Mouse (Mus musculus) liver, adult (tissue): Measurements from ENCODE around the gene Wdr60.

Source experiments
- GATA4 ChIP-seq: IDR thresholded peaks from 2 replicates; pipeline ENCODE4 v1.6.1; 2014; ENCODE audit warnings: mild to moderate bottlenecking, low read length; ENCODE audit not compliant: insufficient replicate concordance

Wdr60 gene

DNA sequence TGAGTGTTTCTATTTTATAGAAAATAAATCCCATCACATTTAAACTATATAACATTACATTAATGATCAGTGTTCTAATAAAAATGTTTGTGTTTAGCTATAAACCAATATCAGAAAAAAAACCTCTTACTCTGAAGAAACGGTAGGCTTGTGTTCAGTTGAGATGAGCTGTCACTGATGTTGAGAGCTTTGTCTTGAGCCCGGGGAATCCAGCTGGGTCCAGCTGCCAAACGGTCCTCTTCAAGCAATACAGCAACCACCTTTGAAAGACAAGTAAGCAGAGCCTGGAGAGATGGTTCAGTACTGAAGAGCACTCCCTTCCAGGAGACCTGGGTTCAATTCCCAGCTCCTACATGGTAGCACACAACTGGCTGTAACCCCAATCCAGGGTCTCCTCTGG, 33.4 kb downstream of the Wdr60 start:
- TF ChIP-seq GATA4 = no peak

DNA sequence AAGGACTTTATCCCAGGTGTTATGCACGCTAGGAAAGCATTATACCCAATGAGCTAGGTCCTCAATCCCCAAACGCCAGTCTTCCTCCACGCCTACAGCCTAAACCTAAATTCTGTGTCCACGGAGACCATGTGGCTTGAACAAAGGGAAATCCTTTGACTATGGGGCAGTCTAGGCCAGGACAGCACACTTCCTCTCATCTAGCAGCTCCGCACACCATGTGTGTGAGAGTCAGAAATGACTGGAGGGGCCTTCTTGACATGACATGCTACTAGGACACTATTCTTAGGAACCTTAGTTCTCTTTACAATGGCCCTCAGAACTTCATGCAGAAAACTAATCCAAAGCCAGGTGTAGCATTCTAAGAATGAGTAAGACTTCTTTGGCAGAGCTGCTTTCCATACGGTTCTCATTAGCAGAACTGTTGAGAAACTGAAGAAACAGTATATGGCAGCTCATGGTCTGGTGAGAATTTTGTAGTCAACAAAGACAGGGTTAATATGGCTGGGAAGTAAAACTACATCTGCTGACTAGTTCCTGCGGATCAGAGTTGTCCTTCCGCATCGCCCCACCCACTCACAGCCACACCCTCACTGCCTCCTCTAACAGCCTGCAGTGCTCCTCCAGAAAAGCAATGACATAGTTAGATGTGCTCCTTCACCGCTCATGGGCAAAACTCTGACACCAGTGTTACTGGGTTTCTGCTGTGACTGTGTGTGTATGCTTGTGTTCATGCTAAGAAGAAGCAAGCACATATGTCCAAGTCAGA, 36.3 kb downstream of the Wdr60 start:
- TF ChIP-seq GATA4 = no peak

DNA sequence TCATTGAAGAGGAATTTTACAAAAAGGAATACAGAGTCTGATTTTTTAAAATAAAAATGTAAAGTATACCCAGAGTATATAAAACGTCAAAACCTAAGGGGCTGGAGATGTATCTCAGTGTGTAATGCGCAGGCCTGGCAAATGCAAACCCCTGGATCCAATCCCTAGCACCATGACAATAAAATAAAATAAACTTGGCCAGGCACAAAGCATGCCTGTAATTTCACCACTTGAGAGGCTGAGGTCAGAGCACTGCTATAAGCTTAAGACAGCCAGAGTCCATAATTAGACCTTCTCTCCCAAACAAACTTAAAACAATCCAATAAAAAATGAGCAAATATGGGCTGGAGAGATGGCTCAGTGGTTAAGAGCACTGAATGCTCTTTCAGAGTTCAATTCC, 39.7 kb downstream of the Wdr60 start:
- no peak for TF ChIP-seq GATA4

DNA sequence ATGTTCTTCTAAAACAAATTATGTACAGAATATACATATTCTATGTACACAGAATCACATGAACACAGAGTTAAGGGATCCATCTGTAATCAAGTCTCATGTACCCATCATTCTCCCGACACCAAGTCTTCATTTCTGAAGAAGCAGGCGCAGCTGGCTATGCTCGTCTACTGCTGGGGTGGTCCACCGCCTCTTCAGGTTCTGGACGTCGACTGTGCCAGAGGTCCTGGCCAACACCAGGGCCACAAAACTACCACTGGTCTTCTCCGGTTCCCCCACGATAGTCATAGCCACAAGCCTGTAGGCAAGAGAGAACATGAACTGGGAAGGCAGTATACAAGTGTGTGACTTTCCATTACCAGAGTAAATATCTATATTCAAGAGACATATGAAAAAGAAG, 55.3 kb downstream of the Wdr60 start:
- TF ChIP-seq GATA4 = no peak

DNA sequence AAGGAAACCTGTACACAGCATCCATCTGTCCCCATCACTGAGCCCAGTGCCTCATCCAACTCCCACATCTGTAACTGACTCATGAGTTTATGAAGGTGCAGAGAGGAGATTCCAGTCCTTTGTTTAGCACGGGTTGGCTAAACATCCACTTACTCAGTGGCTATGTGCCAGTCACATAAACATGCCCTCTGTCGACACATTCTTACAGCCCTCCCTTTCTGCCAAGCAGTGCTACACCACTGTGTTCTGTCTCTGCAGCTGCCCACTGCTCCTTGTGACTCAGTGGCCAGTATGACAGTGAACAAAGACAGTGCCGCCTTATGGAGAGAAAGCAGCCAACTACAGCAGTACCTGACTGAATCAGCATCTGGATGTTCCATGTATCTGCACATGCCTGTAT, 57.1 kb downstream of the Wdr60 start:
- TF ChIP-seq GATA4 = no peak

DNA sequence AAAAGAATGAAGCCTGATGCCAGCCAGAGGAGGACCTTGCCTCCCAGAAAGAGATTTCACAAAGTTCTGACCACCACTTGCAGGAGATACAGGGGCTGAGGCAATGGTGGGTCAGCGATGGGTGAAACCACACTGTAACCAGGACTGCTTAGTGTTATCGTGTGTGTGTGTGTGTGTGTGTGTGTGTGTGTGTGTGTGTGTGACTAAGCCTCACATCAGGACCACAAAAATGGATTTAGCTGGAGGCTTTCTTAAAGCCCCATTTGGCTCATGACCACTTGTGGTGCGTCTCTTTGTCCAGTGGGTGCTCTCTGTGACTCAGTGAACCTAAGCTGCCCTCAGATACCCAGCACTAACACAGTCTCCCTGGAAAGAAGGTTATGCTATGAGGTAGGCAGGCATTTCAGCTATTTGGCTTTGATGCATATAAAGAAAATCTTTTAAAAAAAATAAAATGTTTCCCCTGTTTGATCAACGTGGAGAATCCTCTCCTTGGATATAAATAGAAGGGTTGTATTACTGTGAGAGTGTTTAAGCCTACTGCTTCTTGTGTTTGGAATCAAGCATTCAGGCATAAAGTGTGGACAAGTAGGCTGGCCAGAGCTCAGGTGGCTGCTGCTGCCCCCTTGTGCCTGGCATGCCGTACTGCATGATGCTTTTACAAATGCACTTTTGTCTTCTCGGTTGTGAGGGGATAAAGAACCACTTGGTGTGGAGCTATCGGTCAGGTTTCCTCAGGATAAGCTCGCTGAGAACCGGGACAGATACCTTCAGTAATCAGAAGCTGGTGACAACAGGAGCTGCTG, 60.4 kb downstream of the Wdr60 start:
- no peak for TF ChIP-seq GATA4

DNA sequence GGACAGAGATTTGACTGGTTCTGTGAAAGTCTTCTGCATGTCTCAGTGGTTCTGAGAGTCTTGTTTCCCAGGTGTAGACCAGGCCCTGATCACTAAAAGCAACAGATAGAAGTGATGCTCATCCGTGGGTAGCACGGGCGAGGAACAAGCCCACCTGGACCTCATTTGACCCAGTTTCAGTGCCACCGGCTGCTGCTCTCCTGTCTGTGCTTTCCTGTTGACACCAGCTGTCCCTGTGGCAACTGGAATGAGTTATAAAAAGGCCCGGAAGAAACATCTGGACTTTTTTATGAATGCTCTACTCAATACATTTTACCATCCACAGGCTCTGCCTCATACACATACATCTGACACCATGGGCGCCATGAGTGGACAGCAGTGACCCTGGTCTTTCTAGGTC, 64.0 kb downstream of the Wdr60 start:
- TF ChIP-seq GATA4 = no peak

DNA sequence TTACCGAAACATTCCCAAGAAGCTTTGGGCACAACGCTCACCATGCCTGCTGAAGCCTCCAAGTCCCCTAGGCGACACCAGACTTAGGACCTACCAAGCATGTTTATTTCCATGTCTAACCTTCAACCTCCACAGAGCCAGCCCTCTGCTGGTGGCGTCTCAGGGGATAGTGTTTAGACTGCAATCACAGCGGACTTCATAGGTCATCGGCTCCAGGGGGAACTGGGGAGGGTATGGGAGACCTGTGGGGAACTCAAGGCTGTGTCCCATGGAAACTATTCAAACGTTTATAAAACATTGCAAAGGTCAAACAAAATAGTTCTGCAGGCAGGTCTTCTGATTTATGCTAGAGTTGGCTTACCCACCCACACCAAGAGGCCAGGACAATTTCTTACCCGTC, 66.6 kb downstream of the Wdr60 start:
- TF ChIP-seq GATA4 = no peak

DNA sequence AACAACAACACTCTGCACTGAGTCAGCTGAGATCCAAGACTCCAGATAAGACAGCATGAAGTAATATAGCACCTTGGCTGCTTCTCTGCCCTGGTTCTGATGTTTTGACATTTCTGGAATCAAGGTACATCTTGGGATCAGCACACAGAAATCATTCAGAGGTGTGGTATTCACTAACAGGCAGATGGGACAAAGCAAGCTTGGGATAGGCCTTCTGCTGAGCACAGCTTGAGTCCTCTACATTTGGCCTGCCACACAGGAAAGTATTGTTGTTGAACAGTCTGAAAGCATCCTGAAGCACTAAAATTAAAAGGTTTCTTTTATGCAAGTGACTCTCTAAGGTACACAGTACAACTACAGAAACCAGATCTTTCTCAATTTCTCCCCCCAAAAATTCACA, 68.2 kb downstream of the Wdr60 start:
- TF ChIP-seq GATA4 = no peak

DNA sequence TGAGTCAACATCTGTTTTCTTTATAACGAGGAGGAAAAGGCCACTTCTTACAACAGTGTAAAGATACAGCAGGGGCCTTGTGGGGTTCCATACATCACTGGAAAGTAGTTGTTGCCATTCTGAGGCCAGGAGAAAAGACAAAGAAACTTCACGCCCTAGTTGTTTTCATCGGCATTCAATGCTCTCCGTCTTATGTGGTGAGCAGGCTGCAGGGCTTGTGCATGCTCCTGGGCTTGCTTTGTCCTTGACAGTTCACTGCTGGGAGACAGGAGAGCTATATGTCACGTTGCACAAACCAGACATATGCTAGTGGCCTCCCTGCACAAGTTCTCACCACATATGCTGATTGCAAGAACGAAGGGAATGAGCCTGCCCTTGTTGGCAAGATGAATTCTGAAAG, 68.9 kb downstream of the Wdr60 start:
- TF ChIP-seq GATA4 = no peak

DNA sequence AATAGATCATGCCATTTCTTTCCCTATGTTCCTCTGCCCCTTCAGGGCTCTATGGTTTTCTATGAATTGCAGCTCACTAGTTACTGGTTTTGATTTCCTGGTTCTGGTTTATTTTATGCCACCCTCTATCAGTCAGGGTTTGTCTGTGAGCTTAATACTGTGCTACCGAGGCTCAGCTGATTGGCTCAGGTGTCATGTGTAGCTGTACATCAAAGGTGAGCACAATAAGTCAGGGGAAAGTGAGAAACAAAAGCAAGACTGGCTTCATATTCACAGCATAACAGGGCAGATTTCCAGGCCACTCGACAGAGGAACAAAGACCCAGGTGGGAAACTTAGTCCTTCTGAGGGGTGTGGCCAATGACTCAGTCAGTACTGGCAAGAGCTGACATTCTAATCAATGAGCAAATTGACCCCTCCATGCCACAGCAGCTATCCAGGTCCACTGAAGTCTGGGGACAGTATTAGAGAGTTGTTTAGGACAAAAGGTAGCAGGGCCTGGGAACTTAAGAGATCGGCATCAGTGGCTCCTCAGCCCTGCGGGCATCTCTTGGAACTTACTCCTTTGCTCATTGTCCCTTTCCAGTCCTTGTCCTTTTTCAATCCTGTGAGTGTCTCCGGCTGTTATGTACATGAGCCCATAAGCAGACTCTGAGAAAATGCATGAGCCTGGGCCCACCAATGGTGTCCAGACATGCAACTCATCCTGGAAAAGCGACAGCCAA, 79.4 kb downstream of the Wdr60 start:
- TF ChIP-seq GATA4 = no peak

DNA sequence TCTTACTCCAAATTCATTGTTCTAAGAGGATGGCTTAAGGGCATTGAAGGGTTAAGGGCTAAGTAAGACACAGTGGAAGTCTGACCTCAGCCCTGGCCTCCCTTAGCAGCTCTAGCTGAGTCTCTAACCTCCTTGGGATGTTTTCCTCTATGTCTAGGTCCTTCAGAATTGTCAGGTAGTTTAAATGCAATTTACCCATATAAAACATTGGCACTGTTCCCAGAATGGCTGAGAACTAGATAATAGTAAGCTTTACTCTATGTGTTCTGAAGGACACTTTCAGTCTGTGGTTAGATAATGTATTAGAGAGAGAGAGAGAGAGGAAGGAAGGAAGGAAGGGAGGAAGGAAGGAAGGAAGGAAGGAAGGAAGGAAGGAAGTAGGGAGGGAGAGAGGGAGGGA, 80.4 kb downstream of the Wdr60 start:
- no peak for TF ChIP-seq GATA4

DNA sequence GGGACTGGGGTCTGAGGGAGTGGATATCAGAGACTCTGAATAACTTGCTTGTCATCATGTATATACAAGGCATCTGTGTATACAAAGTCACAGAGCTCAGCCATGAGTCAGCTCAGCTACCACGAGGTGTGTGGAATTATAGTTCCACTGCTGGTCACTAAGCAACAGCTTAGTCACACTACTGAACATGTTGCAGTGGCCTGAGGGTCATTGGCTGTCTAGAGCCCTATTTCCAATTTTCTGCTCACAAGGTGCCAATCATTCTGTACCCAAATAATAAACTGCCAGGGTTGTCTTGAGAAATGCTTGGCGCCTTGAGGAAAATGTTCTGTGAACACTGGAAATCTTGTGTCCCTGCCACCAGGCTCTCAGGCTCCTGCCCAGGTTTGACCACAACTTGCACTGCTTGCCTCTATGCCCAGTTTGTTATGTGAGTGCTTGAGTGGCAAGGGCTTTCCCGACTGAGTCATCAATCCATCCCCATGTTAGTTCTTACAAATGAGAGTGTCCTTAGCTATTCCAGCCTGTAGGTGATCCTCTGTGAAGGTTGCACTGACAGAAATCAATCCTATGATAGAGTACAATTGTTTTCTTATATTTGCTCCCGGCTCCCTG, 81.3 kb downstream of the Wdr60 start:
- no peak for TF ChIP-seq GATA4

DNA sequence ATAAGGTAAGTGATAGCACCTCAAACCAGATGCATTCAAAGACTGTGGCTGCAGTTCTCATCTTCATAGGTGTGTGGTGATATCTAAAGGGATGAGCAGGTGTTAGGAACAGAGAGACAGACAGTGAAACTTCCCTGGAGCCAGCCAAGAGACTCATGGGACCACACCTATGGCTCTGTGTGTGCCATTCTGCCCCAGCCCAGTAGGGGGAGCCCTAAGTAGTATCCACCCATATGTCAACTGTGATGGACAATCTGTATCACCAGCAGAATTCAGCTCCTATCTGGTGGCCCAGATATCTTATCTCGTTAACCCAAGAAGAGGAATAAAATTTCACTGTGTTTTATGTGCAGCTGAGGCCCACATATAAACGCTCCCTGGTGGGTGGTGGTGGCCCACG, 85.9 kb downstream of the Wdr60 start:
- no peak for TF ChIP-seq GATA4

DNA sequence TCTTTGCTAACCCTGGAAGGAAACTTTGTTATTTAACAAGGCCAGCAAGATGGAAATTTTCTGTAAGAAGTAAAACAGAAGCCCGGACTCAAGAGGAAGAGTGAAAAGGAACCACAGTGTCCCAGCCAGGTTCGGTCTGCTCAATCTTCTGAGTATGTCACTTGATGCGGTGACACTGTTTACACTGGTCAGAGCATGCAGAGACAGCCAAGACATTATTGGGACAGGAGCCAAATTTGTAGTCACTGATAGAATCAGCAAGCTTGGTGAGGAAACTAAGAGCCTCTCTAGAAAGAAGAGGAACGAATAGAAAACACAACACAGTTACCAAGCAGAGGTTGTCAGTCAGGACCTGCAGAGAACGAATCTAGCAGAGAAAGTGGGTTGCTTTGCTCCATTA, 93.2 kb downstream of the Wdr60 start:
- TF ChIP-seq GATA4 = no peak
